Mouse (Mus musculus) gastrocnemius, postnatal 10 days (tissue): ENCODE measurements around the gene Snx21. TPM values are rescaled to one million over a fixed set of nuclear protein-coding genes. Genes with fewer than 3 reads are reported as not detected.

Experiments
- DNase-seq: peaks from one replicate; pipeline ENCODE4 v3.0.0; 2021; ENCODE audit warnings: mixed read lengths
- long read RNA-seq, 2 experiments: library from polyadenylated mRNA; stranded (forward); transcript quantifications; one replicate each; pipeline ENCODE4 v2.0.0; 2021
- total RNA-seq, 2 experiments: library from RNA; stranded (reverse); gene quantifications; 2 replicates each; pipeline ENCODE4 v1.2.3; 2021

The Snx21 gene
- total RNA-seq: 10 to 100 TPM; 18.1 to 20.5 TPM
- long read RNA-seq, experiment 1, transcript Snx21-204 (3 exons, 1,825 nt): major isoform, 15 of 39 reads
- long read RNA-seq, experiment 1, transcript Snx21-201 (3 exons, 2,590 nt): minor isoform, 14 of 39 reads
- long read RNA-seq, experiment 1, partial matches to known transcripts: 3 of 39 reads
- long read RNA-seq, experiment 1, other reads (novel, unspliced or antisense): 7 of 39 reads
- long read RNA-seq, experiment 2, transcript Snx21-204 (3 exons, 1,825 nt): major isoform, 17 of 34 reads
- long read RNA-seq, experiment 2, transcript Snx21-201 (3 exons, 2,590 nt): minor isoform, 13 of 34 reads
- long read RNA-seq, experiment 2, partial matches to known transcripts: 2 of 34 reads
- long read RNA-seq, experiment 2, other reads (novel, unspliced or antisense): 2 of 34 reads

GRCm38 (mm10) chr2:164785481-164786387 lies at the start of gene Snx21:
Snx21 (plus strand) TSS chr2:164785823.
- DNase-seq: peak; percentile 85

GRCm38 (mm10) chr2:164737377-164738090 lies 48.1 kb upstream of the Snx21 start:
- no peak for DNase-seq

- no peak for DNase-seq
These were observed 45.7 kb upstream of the Snx21 start for GRCm38 (mm10) chr2:164739876-164740275.

GRCm38 (mm10) chr2:164744987-164745386 lies 40.6 kb upstream of the Snx21 start:
- DNase-seq: no peak

GRCm38 (mm10) chr2:164745843-164746479 lies 39.7 kb upstream of the Snx21 start, which contains the start of the genes Wfdc3 and Dnttip1:
Wfdc3 (minus strand) TSS chr2:164745931.
Dnttip1 (plus strand) TSS chr2:164745983.
- peak; percentile 96 for DNase-seq

- no peak for DNase-seq
These were observed 38.9 kb upstream of the Snx21 start for GRCm38 (mm10) chr2:164746693-164747092.

- no peak for DNase-seq
These were observed 37.4 kb upstream of the Snx21 start for GRCm38 (mm10) chr2:164748191-164748590.

GRCm38 (mm10) chr2:164748991-164749390 lies 36.6 kb upstream of the Snx21 start:
- no peak for DNase-seq

- no peak for DNase-seq
These were observed 33.2 kb upstream of the Snx21 start for GRCm38 (mm10) chr2:164752454-164752853.

- DNase-seq: no peak
These were observed 31.5 kb upstream of the Snx21 start for GRCm38 (mm10) chr2:164754105-164754504.

GRCm38 (mm10) chr2:164754800-164755199 lies 30.8 kb upstream of the Snx21 start:
- no peak for DNase-seq

GRCm38 (mm10) chr2:164757841-164758240 lies 27.8 kb upstream of the Snx21 start:
- DNase-seq: no peak

- DNase-seq: no peak
These were observed 26.9 kb upstream of the Snx21 start for GRCm38 (mm10) chr2:164758692-164759091.

GRCm38 (mm10) chr2:164760059-164760833 lies 25.4 kb upstream of the Snx21 start:
- no peak for DNase-seq

GRCm38 (mm10) chr2:164761502-164761901 lies 24.1 kb upstream of the Snx21 start:
- DNase-seq: no peak

GRCm38 (mm10) chr2:164761971-164762370 lies 23.7 kb upstream of the Snx21 start:
- no peak for DNase-seq

- no peak for DNase-seq
These were observed 23.0 kb upstream of the Snx21 start for GRCm38 (mm10) chr2:164762593-164762992.

- DNase-seq: no peak
These were observed 19.8 kb upstream of the Snx21 start for GRCm38 (mm10) chr2:164765841-164766240.

- no peak for DNase-seq
These were observed 17.6 kb upstream of the Snx21 start for GRCm38 (mm10) chr2:164767812-164768540.
